Mouse (Mus musculus): ENCODE results near the gene Foxj1. TPM values are rescaled to one million over a fixed set of nuclear protein-coding genes. Genes with fewer than 3 reads are reported as not detected.
"Not testable (repeated sequence)": the region's sequence is repeated elsewhere in the genome, so short reads cannot be mapped to it uniquely, and the experiment has no call there.

Gene Foxj1
- under 1 TPM; 0.18 to 0.30 TPM for total RNA-seq (2021)
- long read RNA-seq, experiment 1: 0 reads
- long read RNA-seq, experiment 2: 0 reads

GRCm38 (mm10) chr11:116335244-116336036, at the start of gene Foxj1:
Foxj1 (minus strand) TSS chr11:116335399.
- peak; percentile 98 for DNase-seq

DNA sequence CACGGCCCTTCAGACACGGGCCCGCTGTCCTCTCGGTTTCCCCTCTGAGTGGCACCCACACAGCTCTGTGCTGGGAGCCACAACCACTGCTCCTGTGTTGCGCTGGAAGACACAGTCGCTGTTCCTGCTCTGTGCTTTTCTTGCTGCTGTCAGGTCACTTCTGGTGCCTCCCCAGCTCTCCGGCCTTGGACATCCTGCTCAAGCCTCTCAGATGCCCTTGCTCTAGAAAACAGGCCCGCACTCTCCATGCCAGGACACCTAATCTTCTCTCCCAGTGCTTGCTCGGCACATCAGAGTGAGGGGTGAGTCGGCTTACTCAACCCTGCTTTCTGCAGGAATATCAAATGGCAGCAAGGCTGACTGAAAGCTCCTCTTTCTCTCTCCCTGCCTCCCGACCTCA, 49.0 kb upstream of the Foxj1 start:
- DNase-seq: peak; percentile 60

GRCm38 (mm10) chr11:116383070-116383469, 47.9 kb upstream of the Foxj1 start:
- not testable (repeated sequence) for DNase-seq

DNA sequence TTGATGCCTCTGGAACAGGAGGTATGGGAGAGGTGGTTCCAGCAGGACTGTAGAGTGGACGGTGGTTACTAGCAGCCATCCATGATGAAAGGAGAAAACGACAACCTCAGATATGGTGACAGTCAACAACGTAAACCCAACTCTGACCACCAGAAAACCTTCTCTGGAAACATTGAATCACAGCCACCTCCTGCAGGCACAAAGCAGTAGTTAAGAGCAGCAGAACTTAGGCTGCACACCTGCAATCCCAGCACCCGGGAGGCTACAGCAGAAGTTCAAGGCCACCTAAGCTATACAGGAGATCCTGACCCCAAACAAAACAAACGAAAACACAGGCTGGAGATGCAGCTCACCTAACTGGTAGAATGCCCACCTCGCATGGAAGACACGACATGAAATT, 45.6 kb upstream of the Foxj1 start:
- DNase-seq: no peak

DNA sequence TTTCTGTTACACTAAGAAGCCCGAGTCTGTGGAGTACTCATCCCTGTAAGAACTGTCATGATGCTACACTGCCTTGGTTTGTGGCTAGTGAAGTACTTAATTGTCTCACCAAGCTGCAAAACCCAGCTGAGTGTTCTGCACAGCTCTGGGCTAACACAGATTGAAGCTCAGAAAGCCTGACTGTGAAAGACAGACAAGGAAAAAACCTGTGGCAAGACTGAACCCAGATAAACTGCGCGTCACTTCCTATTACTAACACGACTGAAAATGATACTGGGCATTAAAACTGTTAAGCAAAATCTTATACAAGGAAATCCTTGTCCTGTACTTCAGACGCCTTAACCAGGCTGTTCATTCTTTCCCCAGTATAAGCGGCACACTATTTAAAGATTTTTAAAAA, 44.3 kb upstream of the Foxj1 start:
- no peak for DNase-seq

- DNase-seq: no peak
Measured at GRCm38 (mm10) chr11:116376945-116377661, 41.9 kb upstream of the Foxj1 start.

GRCm38 (mm10) chr11:116371894-116372450, 36.8 kb upstream of the Foxj1 start:
- DNase-seq: no peak

DNA sequence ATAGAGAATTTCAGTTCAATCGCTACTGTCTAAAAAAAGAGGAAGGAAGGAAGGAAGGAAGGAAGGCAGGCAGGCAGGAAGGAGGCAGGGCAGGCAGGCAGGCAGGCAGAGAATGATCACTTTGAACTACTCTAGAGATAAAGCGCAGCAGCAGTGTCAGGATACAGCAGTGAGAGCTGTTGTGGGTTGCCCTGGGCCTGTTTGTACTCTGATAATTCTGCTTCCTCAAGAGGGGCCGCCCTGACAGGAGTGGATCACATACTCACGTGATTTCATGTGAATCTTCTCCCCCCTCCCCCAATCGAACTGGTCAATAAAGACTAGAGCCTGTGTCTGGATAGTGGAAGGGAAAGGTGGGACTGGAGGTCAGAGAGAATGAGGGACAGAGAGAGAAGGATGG, 34.4 kb upstream of the Foxj1 start:
- no peak for DNase-seq

DNA sequence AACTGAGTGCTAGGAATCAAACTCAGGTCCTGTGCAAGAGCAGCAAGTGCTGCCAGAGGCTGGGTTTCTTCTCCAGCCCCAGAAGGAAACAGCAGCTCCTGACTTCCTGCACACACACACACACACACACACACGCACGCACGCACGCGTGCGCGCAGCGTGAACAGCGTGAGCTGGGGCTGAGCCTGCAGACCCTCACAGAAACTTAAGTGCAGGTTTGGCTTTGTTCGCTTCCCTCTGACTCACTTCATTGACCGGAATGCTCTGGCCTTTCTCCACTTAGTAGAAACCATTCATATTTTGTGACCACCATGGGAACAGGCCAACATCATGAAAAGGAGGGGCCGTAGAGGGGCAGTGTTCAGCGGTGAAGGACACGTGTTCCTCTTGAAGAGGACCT, 33.9 kb upstream of the Foxj1 start:
- DNase-seq: no peak

GRCm38 (mm10) chr11:116368116-116368515, 32.9 kb upstream of the Foxj1 start:
- peak; percentile 91 for DNase-seq

GRCm38 (mm10) chr11:116366647-116367046, 31.4 kb upstream of the Foxj1 start:
- no peak for DNase-seq

GRCm38 (mm10) chr11:116366124-116366523, 30.9 kb upstream of the Foxj1 start:
- no peak for DNase-seq

- no peak for DNase-seq
Measured at GRCm38 (mm10) chr11:116365432-116365831, 30.2 kb upstream of the Foxj1 start.

DNA sequence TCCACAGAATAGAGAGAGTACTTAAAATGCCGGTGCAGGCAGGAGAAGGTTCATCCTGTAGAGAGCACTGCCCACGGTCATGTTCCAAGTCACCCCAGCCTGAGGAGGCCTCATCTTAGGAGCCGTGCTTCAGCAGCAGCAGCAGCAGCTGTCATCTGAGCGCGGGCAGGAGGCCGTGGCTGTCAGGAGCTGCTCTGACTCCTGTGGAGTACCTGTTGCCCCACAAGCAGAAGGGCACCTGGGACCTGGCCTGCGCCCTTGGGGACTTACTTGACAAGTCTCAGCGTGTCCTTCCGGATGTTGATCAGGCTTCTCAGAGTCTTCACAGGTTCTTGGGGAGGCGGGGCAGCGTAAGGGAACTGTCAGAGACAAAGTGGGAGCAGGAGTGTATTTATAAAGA, 26.8 kb upstream of the Foxj1 start:
- DNase-seq: no peak

DNA sequence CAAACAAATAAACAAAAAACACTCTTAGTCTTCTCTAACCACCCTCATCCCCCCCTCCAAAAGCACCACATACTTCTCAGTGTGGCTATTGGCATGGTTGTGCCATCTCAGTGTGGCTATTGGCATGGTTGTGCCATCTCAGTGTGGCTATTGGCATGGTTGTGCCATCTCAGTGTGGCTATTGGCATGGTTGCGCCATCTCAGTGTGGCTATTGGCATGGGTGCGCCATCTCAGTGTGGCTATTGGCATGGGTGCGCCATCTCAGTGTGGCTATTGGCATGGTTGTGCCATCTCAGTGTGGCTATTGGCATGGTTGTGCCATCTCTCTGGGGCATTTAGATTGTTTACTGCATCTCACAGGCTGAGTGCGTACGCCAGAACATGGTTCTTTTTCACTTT, 25.7 kb upstream of the Foxj1 start:
- DNase-seq: not testable (repeated sequence)

GRCm38 (mm10) chr11:116359652-116360051, 24.5 kb upstream of the Foxj1 start:
- DNase-seq: no peak

DNA sequence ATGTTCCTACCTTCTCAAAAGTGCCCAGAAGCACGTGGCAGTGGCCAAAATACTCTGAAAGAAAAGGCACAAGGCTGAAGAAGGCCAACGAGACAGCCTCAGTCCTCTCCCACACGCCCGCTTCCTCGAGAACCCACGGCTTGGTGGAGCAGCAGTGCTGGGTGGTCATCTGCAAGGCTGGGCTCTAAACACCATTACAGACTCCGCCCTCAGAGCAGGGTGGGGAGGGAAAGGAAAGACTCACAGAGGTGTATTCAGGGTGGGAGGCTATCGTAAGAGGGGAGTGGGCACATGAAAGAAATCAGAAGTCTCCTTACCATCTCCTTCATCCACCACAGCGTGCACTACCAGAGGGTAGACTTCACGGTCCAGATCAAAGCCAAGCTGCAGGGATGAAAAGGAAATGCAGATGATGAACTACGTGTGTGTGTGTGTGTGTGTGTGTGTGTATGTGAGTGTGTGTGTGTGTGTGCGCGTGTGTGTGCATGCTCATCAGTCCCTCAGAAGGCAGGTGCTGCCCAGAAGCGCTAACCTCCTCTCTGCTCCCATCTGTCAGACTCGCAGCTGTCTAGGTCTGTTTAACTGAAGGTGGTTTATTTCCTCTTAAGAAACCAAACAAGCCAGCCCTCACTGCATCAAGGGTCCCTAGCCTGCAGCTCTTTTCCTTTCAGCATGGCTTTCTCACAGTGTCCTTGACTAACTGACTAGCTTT, 23.9 kb upstream of the Foxj1 start:
- no peak for DNase-seq

- no peak for DNase-seq
Measured at GRCm38 (mm10) chr11:116354521-116354920, 19.3 kb upstream of the Foxj1 start.

DNA sequence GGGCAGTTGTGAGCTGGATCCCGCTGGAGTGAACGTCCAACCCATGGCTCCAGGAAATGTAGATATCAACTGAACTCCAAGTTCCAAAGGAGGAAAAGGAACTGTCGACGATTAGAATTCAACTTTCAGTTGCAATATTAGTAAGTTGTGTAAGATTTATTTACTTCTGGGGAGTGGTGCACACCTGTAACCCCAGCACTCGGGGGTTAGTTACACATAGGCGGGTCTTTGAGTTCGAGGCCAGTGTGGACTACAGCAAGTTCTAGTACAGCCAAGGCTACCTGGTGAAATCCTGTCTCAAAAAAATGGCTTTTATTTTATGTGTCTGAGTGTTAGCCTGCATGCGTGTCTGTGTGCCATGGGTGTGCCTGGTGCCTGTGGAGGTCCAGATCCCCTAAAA, 18.3 kb upstream of the Foxj1 start:
- no peak for DNase-seq

GRCm38 (mm10) chr11:116351294-116351693, 16.1 kb upstream of the Foxj1 start:
- no peak for DNase-seq

GRCm38 (mm10) chr11:116347955-116348354, 12.8 kb upstream of the Foxj1 start:
- DNase-seq: no peak

- DNase-seq: no peak
Measured at GRCm38 (mm10) chr11:116347012-116347411, 11.8 kb upstream of the Foxj1 start.

Data from adrenal gland, postnatal 10 days (tissue).